Mouse (Mus musculus): ENCODE measurements around the gene Nr2e3. TPM values are rescaled to one million over a fixed set of nuclear protein-coding genes. Genes with fewer than 3 reads are reported as not detected.

Nr2e3 gene
- not detected in 2 replicates for polyA plus RNA-seq (2011; ENCODE audit: insufficient read depth, insufficient read length, low replicate concordance, missing spikeins)

GRCm38 (mm10) chr9:59960559-59960958, at the start of gene Nr2e3:
Nr2e3 (minus strand) TSS chr9:59960659.
- H3K4me3 ChIP-seq (replicated peaks; ENCODE audit: control insufficient read depth, low read depth, low read length): no peak within 1 kb of the TSS
- no peak for TF ChIP-seq POLR2A (IDR thresholded peaks at IDR 0.05; ENCODE audit: borderline replicate concordance, control insufficient read depth, low read depth, low read length)
- TF ChIP-seq CTCF (IDR thresholded peaks at IDR 0.05; ENCODE audit: control insufficient read depth, insufficient read depth, low read length): no peak
- WGBS: 85% methylated on average over 10 of the region's 10 CpGs
- no peak within 1 kb of the TSS for H3K27ac ChIP-seq (ENCODE audit: control insufficient read depth, insufficient read depth, low read depth, low read length, poor library complexity)
- H3K4me1 ChIP-seq (ENCODE audit: control insufficient read depth, insufficient read depth, low read length): no peaks in the 10 kb centered on the region

- no peaks in the 10 kb centered on the region for H3K4me1 ChIP-seq (ENCODE audit: control insufficient read depth, insufficient read depth, low read length)
- no peak for TF ChIP-seq POLR2A (IDR thresholded peaks at IDR 0.05; ENCODE audit: borderline replicate concordance, control insufficient read depth, low read depth, low read length)
- WGBS: 68% methylated on average over 7 of the region's 7 CpGs
- no peak overlapping the region for H3K27ac ChIP-seq (ENCODE audit: control insufficient read depth, insufficient read depth, low read depth, low read length, poor library complexity)
- H3K4me3 ChIP-seq (replicated peaks; ENCODE audit: control insufficient read depth, low read depth, low read length): no peak overlapping the region
Observed at GRCm38 (mm10) chr9:60008936-60009335, 48.5 kb upstream of the Nr2e3 start.

- Histone ChIP-seq H3K27ac (ENCODE audit: control insufficient read depth, insufficient read depth, low read depth, low read length, poor library complexity) (no peak overlapping the region), H3K4me3 (replicated peaks; ENCODE audit: control insufficient read depth, low read depth, low read length) (no peak overlapping the region), H3K4me1 (ENCODE audit: control insufficient read depth, insufficient read depth, low read length) (no peaks in the 10 kb centered on the region)
- no peak for TF ChIP-seq CTCF (IDR thresholded peaks at IDR 0.05; ENCODE audit: control insufficient read depth, insufficient read depth, low read length)
- TF ChIP-seq POLR2A (IDR thresholded peaks at IDR 0.05; ENCODE audit: borderline replicate concordance, control insufficient read depth, low read depth, low read length): no peak
- WGBS: 74% methylated on average over 8 of the region's 8 CpGs
Observed at GRCm38 (mm10) chr9:60002323-60002722, 41.9 kb upstream of the Nr2e3 start.

GRCm38 (mm10) chr9:60001444-60001843, 41.0 kb upstream of the Nr2e3 start:
- Histone ChIP-seq H3K4me3 (replicated peaks; ENCODE audit: control insufficient read depth, low read depth, low read length) (no peak overlapping the region), H3K27ac (ENCODE audit: control insufficient read depth, insufficient read depth, low read depth, low read length, poor library complexity) (no peak overlapping the region), H3K4me1 (ENCODE audit: control insufficient read depth, insufficient read depth, low read length) (no peaks in the 10 kb centered on the region)
- WGBS: 67% methylated on average over 3 of the region's 3 CpGs
- TF ChIP-seq POLR2A (IDR thresholded peaks at IDR 0.05; ENCODE audit: borderline replicate concordance, control insufficient read depth, low read depth, low read length): no peak
- TF ChIP-seq CTCF (IDR thresholded peaks at IDR 0.05; ENCODE audit: control insufficient read depth, insufficient read depth, low read length): no peak

- WGBS: 80% methylated on average over 4 of the region's 4 CpGs
- no peak for TF ChIP-seq CTCF (IDR thresholded peaks at IDR 0.05; ENCODE audit: control insufficient read depth, insufficient read depth, low read length)
- no peak for TF ChIP-seq POLR2A (IDR thresholded peaks at IDR 0.05; ENCODE audit: borderline replicate concordance, control insufficient read depth, low read depth, low read length)
- H3K4me3 ChIP-seq (replicated peaks; ENCODE audit: control insufficient read depth, low read depth, low read length): no peak overlapping the region
- no peaks in the 10 kb centered on the region for H3K4me1 ChIP-seq (ENCODE audit: control insufficient read depth, insufficient read depth, low read length)
- no peak overlapping the region for H3K27ac ChIP-seq (ENCODE audit: control insufficient read depth, insufficient read depth, low read depth, low read length, poor library complexity)
Observed at GRCm38 (mm10) chr9:59997725-59998124, 37.3 kb upstream of the Nr2e3 start.

GRCm38 (mm10) chr9:59991407-59991806, 30.9 kb upstream of the Nr2e3 start:
- H3K4me1 ChIP-seq (ENCODE audit: control insufficient read depth, insufficient read depth, low read length): no peaks in the 10 kb centered on the region
- no peak overlapping the region for H3K4me3 ChIP-seq (replicated peaks; ENCODE audit: control insufficient read depth, low read depth, low read length)
- no peak overlapping the region for H3K27ac ChIP-seq (ENCODE audit: control insufficient read depth, insufficient read depth, low read depth, low read length, poor library complexity)
- no peak for TF ChIP-seq POLR2A (IDR thresholded peaks at IDR 0.05; ENCODE audit: borderline replicate concordance, control insufficient read depth, low read depth, low read length)
- no peak for TF ChIP-seq CTCF (IDR thresholded peaks at IDR 0.05; ENCODE audit: control insufficient read depth, insufficient read depth, low read length)
- WGBS: 85% methylated on average over 5 of the region's 5 CpGs

GRCm38 (mm10) chr9:59989864-59990263, 29.4 kb upstream of the Nr2e3 start:
- WGBS: 0% methylated on average over 1 of the region's 1 CpGs
- H3K4me3 ChIP-seq (replicated peaks; ENCODE audit: control insufficient read depth, low read depth, low read length): no peak overlapping the region
- H3K4me1 ChIP-seq (ENCODE audit: control insufficient read depth, insufficient read depth, low read length): no peaks in the 10 kb centered on the region
- TF ChIP-seq CTCF (IDR thresholded peaks at IDR 0.05; ENCODE audit: control insufficient read depth, insufficient read depth, low read length) (no peak), POLR2A (IDR thresholded peaks at IDR 0.05; ENCODE audit: borderline replicate concordance, control insufficient read depth, low read depth, low read length) (no peak)
- no peak overlapping the region for H3K27ac ChIP-seq (ENCODE audit: control insufficient read depth, insufficient read depth, low read depth, low read length, poor library complexity)

GRCm38 (mm10) chr9:59985900-59986572, 25.6 kb upstream of the Nr2e3 start:
- Histone ChIP-seq H3K27ac (ENCODE audit: control insufficient read depth, insufficient read depth, low read depth, low read length, poor library complexity) (no peak overlapping the region), H3K4me3 (replicated peaks; ENCODE audit: control insufficient read depth, low read depth, low read length) (no peak overlapping the region), H3K4me1 (ENCODE audit: control insufficient read depth, insufficient read depth, low read length) (no peaks in the 10 kb centered on the region)
- TF ChIP-seq POLR2A (IDR thresholded peaks at IDR 0.05; ENCODE audit: borderline replicate concordance, control insufficient read depth, low read depth, low read length) (no peak), CTCF (IDR thresholded peaks at IDR 0.05; ENCODE audit: control insufficient read depth, insufficient read depth, low read length) (no peak)
- WGBS: 71% methylated on average over 3 of the region's 3 CpGs

GRCm38 (mm10) chr9:59981116-59981515, 20.7 kb upstream of the Nr2e3 start:
- TF ChIP-seq CTCF (IDR thresholded peaks at IDR 0.05; ENCODE audit: control insufficient read depth, insufficient read depth, low read length): no peak
- Histone ChIP-seq H3K4me1 (ENCODE audit: control insufficient read depth, insufficient read depth, low read length) (no peaks in the 10 kb centered on the region), H3K27ac (ENCODE audit: control insufficient read depth, insufficient read depth, low read depth, low read length, poor library complexity) (no peak overlapping the region), H3K4me3 (replicated peaks; ENCODE audit: control insufficient read depth, low read depth, low read length) (no peak overlapping the region)
- 62% methylated on average over 2 of the region's 2 CpGs for WGBS
